Mouse (Mus musculus): ENCODE measurements around the gene Tnrc6c. TPM values are rescaled to one million over a fixed set of nuclear protein-coding genes. Genes with fewer than 3 reads are reported as not detected.

Gene Tnrc6c
- polyA plus RNA-seq, 1 experiment = 28.1 TPM

DNA sequence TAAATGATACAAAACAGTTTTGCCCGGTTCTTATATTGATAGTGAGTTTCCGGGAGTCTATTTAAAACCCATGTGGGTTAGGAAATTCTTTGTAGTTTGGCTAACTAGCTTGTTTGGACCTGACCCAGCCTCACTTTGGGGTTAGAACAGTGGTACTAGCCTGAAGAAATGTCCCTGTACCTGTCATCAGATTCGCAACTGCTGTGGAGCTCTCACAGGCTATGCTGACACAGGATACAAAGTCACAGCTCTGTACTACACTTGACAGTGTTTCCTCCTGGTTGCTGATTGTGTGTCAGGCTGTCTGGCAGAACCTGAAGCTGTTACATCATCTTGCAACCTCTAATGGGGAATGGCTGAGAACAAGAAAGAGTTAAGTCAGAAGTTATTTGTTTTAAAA is 75.3 kb downstream of the Tnrc6c start:
- TF ChIP-seq GATA1 (IDR thresholded peaks at IDR 0.05; ENCODE audit: low read length) = no peak

DNA sequence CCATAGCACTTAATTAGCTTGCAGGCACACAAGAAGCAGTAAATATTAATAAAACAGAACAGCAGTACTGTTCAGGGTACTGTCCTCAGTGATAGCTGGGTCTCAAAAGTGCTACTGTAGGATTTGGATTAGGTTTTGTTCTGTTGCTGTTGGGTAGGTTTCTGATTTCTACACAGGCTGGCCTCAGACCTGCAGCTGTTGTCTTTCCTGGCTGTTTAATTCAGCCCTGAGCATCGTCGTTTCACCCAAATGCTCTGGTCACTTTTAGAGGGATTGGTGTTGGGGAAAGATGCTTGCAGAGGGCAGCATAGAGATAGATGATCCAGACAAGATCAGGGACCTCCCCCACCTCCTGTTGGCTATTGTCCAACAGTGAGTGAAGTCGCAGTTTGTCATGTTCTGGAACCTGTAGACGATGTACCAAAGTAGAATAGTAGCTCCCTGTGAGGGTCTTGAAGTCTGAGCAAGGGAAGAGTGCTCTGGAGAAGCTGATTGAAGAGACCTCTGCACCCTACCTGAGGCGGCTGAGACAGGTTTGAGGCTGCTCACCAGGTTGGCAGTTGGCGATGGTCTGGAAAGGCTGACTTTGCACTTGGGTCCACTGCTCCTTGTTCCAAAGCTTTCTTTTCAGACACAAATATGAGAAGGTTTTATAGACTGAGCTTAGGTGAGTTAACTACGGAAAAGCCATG is 75.9 kb downstream of the Tnrc6c start:
- no peak for TF ChIP-seq GATA1 (IDR thresholded peaks at IDR 0.05; ENCODE audit: low read length)

DNA sequence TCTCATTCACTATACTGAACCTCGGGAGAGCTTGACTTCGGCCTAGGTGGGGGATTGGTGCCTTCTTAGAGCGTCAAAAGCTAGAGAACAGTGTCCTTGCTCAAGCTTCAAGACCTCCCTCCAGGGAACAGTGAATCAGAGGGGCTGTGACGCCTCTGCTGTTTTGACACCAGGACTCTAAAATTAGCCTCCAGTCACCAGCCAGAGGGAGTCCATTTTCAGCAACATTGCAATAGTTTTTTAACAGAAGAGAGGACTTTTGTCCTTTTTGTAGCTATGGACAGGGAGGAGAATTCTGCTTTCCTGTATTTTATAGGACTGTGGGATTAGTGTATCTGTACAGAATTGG is 76.4 kb downstream of the Tnrc6c start:
- TF ChIP-seq GATA1 (IDR thresholded peaks at IDR 0.05; ENCODE audit: low read length) = no peak

DNA sequence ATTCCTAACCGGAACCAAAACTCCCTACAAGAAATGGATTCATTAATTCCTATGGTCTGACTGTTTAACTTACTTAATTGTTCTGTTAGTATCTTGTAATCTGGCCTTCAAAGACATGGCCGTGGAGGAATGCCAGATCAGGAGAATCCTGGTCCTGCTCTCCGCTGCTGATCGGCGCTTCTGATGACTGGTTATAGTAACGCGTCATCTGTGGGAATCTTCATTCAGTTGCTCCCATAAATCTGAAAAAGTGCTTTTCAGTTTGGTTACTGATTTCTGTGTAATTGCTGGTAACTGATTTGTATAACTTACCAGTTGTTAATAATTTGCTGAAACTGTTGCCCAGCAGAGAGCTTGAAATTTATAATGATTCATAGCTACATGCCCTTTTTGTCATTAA is 77.4 kb downstream of the Tnrc6c start:
- no peak for TF ChIP-seq GATA1 (IDR thresholded peaks at IDR 0.05; ENCODE audit: low read length)

DNA sequence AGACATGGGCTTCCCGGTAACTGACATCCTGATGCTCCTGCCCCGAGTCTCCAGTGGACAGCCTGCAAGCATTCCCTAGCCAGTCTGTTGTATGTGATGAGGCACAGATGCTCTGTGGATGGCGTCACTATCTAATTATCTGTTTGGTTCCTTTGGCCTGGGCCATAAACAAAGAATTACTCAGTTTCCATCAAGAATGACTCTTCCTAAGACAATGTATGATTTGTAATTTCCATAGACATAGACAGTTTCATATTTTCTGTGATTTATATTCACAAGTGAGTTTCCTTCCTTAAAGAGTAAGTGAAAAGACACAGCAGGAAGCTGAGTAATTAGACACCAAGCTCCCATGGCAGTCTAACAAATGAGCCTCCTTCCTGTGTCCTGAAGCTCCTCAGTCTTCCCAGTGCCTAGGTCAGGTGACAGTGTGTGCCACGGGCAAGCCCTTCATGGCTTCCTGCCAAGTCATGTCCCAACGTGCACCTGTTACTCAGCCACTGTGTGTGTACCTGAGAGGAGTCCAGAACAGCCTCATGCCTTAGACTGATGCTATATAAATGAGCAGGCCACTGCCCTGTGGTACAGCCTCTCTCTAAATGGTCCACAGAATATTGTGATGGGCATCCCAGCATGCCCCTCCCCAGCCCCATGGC is 82.1 kb downstream of the Tnrc6c start:
- no peak for TF ChIP-seq GATA1 (IDR thresholded peaks at IDR 0.05; ENCODE audit: low read length)

GRCm38 (mm10) chr11:117738123-117738522 is 84.0 kb downstream of the Tnrc6c start:
- no peak for TF ChIP-seq GATA1 (IDR thresholded peaks at IDR 0.05; ENCODE audit: low read length)

- no peak for TF ChIP-seq GATA1 (IDR thresholded peaks at IDR 0.05; ENCODE audit: low read length)
These were observed 87.0 kb downstream of the Tnrc6c start for GRCm38 (mm10) chr11:117741128-117741527.

DNA sequence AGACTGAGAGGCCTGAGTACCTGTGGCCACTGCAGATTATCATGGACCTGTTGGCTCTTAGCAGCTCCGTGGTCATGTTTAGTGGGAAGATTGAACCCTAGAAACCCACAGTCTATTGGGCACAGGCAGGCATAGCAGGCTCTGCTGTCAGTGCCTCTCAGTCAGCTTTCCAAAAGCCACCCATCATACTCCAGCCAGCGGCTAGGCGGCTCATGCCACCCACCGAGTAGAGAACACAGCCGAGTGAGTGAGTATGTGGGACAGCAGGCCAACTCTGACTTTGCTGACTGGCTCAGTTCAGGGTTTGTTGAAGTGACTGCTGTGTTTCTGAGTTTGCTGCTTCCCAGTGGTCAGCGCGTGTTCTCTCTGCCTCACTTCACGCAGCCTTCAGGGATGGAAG is 88.2 kb downstream of the Tnrc6c start:
- TF ChIP-seq GATA1 (IDR thresholded peaks at IDR 0.05; ENCODE audit: low read length) = no peak

DNA sequence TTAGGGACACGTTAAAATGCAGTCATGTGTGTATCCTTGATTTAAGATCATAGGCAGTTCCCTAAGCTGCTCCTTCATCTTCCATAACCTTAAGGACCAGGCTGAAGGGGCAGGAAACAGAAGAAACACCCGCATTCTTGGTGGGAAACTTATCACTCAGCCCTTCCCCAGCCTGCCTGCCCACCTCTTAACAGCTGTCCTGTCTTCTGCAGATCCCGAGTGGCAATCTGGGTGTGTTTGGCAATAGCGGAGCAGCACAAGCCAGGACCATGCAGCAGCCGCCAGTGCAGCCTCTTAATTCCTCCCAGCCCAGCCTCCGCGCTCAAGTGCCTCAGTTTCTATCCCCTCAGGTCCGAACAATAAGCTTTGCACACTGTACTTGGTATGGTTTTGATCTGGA is 88.6 kb downstream of the Tnrc6c start:
- no peak for TF ChIP-seq GATA1 (IDR thresholded peaks at IDR 0.05; ENCODE audit: low read length)

- TF ChIP-seq GATA1 (IDR thresholded peaks at IDR 0.05; ENCODE audit: low read length) = no peak
These were observed 89.5 kb downstream of the Tnrc6c start for GRCm38 (mm10) chr11:117743454-117744030.

DNA sequence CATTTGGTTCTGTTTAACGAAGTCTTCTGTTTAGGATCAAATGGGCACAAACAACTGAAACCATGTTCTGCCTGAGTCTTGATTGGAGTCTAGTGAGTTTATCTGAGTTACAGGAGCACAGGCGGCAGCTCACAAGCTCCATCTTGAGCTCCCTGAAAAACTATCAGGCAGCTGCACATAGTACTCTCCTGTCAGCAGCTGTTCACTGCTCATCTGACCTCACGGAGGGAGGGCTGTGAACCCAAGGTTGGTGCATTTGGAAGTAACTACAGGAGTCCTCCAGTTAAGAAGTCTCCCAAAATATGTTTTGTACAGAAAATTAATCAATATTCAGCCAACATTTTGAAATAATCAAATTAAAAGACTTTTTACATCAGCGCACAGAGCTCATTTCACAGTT is 94.5 kb downstream of the Tnrc6c start:
- no peak for TF ChIP-seq GATA1 (IDR thresholded peaks at IDR 0.05; ENCODE audit: low read length)

GRCm38 (mm10) chr11:117749414-117749813 is 95.3 kb downstream of the Tnrc6c start:
- TF ChIP-seq GATA1 (IDR thresholded peaks at IDR 0.05; ENCODE audit: low read length) = no peak

DNA sequence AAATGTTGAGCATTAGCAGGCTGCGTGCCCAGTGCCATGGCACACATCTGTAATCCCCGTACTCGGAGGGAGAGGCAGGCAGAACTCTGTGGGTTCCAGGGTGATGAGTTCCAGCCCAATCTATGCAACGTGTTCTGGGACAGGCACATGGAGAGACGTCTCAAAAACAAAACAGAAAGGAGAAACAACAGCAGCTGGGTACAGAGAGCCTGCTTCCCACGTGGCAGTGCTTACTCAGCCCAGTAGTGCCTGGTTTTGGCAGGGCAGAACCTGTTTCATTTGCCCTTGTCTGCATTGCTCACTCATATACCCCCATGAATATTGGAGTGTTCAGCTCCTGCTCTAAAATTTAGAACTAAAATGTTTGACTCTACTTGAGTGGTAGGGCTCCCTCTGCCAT is 97.5 kb downstream of the Tnrc6c start:
- no peak for TF ChIP-seq GATA1 (IDR thresholded peaks at IDR 0.05; ENCODE audit: low read length)

- TF ChIP-seq GATA1 (IDR thresholded peaks at IDR 0.05; ENCODE audit: low read length) = no peak
These were observed 101.8 kb downstream of the Tnrc6c start for GRCm38 (mm10) chr11:117755891-117756290.

DNA sequence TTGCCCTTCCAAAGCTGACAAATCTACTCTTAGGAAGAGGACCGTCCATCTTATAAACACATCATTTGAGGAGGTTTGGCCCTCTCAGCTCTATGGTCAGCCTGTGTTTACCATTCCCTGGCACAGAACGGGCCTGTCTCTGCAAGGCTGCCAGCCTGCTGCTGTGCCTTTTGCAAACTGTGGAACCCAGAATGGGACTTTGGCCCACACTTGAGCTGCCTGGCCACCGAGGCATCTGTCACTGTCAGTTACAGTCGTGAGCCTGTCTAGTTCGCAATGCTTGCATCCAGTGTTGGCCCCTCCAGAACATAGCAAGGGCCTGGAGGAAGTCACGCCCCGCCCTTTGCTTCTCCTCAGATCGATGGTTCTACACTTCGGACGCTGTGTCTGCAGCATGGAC is 105.2 kb downstream of the Tnrc6c start:
- no peak for TF ChIP-seq GATA1 (IDR thresholded peaks at IDR 0.05; ENCODE audit: low read length)

GRCm38 (mm10) chr11:117760374-117761119 is 106.5 kb downstream of the Tnrc6c start:
- TF ChIP-seq GATA1 (IDR thresholded peaks at IDR 0.05; ENCODE audit: low read length) = no peak
